Mouse (Mus musculus) midbrain, embryonic 16.5 days (tissue): ENCODE results near the gene Gm20906. TPM values are rescaled to one million over a fixed set of nuclear protein-coding genes. Genes with fewer than 3 reads are reported as not detected.
"Not testable (repeated sequence)": the region's sequence is repeated elsewhere in the genome, so short reads cannot be mapped to it uniquely, and the experiment has no call there.

Experiments used
- ATAC-seq: fragments of 200-750 bp; cut with Nextera tagmentation; 2 replicates; pipeline ENCODE4 v1.8.0; 2017; ENCODE audit warnings: moderate TSS enrichment
- H3K27ac ChIP-seq: fragments of 300-500 bp; sonication (generic); 2 replicates; pipeline ENCODE4 v1.5.1; 2014; ENCODE audit warnings: mild to moderate bottlenecking, low read length, mixed read lengths
- H3K27me3 ChIP-seq: fragments of 300-500 bp; sonication (generic); 2 replicates; pipeline ENCODE4 v1.6.1; 2014; ENCODE audit warnings: low read depth, low read length, mixed read lengths; ENCODE audit not compliant: control insufficient read depth, insufficient read depth
- H3K36me3 ChIP-seq: fragments of 300-500 bp; sonication (generic); 2 replicates; pipeline ENCODE4 v1.6.1; 2014; ENCODE audit warnings: mild to moderate bottlenecking, low read length, moderate library complexity, mixed read lengths; ENCODE audit not compliant: control insufficient read depth, insufficient read depth
- H3K4me1 ChIP-seq: fragments of 300-500 bp; sonication (generic); 2 replicates; pipeline ENCODE4 v1.6.1; 2014; ENCODE audit warnings: mild to moderate bottlenecking, low read length, mixed read lengths; ENCODE audit not compliant: control insufficient read depth, insufficient read depth
- H3K4me2 ChIP-seq: fragments of 300-500 bp; sonication (generic); 2 replicates; pipeline ENCODE4 v1.6.1; 2014; ENCODE audit warnings: mild to moderate bottlenecking, low read length, mixed read lengths
- H3K4me3 ChIP-seq: fragments of 300-500 bp; sonication (generic); 2 replicates; pipeline ENCODE4 v1.5.1; 2014; ENCODE audit warnings: low read depth, mild to moderate bottlenecking, low read length, moderate library complexity, mixed read lengths
- H3K9ac ChIP-seq: fragments of 300-500 bp; sonication (generic); 2 replicates; pipeline ENCODE4 v1.6.1; 2014; ENCODE audit warnings: low read depth, low read length, mixed read lengths
- H3K9me3 ChIP-seq: fragments of 300-500 bp; sonication (generic); replicated peaks from 2 replicates; pipeline ENCODE4 v1.6.1; 2014; ENCODE audit warnings: mild to moderate bottlenecking, low read length, mixed read lengths; ENCODE audit not compliant: control insufficient read depth, poor library complexity, severe bottlenecking
- WGBS: fragments of 180-500 bp; shearing (Covaris S2); extraction: QIAGEN DNeasy Blood & Tissue Kit; methylation state at CpG from one replicate; pipeline ENCODE4 v1.1.7; 2014; 5-methylcytosine and 5-hydroxymethylcytosine counted together
- polyA plus RNA-seq: library from polyadenylated mRNA; unstranded; fragments of >200 nt; fragmentation: Nextera tagmentation; extraction: Ambion mirVana; gene quantifications from 2 replicates; pipeline ENCODE4 v1.2.1, GENCODE M21; 2015

The Gm20906 gene
- not detected in 2 replicates for polyA plus RNA-seq

GRCm38 (mm10) chrY:87550666-87551065, at the start of gene Gm20906:
Gene Gm20906 (plus strand): TSS chrY:87550966.
- H3K4me3 ChIP-seq, H3K9ac ChIP-seq, H3K36me3 ChIP-seq, H3K4me1 ChIP-seq, H3K9me3 ChIP-seq, ATAC-seq, H3K27ac ChIP-seq, H3K4me2 ChIP-seq, H3K27me3 ChIP-seq: not testable (repeated sequence)
- WGBS = no CpG with 5 or more reads among the region's 6 CpGs
